Mouse (Mus musculus) heart, adult 2 months (tissue): ENCODE results near the gene Oasl1. TPM values are rescaled to one million over a fixed set of nuclear protein-coding genes. Genes with fewer than 3 reads are reported as not detected.
"Not testable (repeated sequence)": the region's sequence is repeated elsewhere in the genome, so short reads cannot be mapped to it uniquely, and the experiment has no call there.

Experiments
- DNase-seq, 2 experiments: peaks; one replicate each; pipeline ENCODE4 v3.0.0; 2021
- H3K27ac ChIP-seq: fragments of 200-600 bp; 2 replicates; pipeline ENCODE4 v1.8.1; 2022
- H3K27me3 ChIP-seq: fragments of 200-500 bp; 2 replicates; pipeline ENCODE4 v1.6.1; 2012; ENCODE audit warnings: mild to moderate bottlenecking, low read length, inconsistent platforms, mixed read lengths; ENCODE audit not compliant: control insufficient read depth, insufficient read depth
- H3K36me3 ChIP-seq: fragments of 200-500 bp; 2 replicates; pipeline ENCODE4 v1.6.1; 2012; ENCODE audit warnings: low read length, inconsistent platforms; ENCODE audit not compliant: control insufficient read depth, insufficient read depth
- H3K4me1 ChIP-seq: fragments of 200-500 bp; 2 replicates; pipeline ENCODE4 v1.6.1; 2011; ENCODE audit warnings: low read length; ENCODE audit not compliant: control insufficient read depth, insufficient read depth
- H3K4me3 ChIP-seq: fragments of 200-600 bp; 2 replicates; pipeline ENCODE4 v1.8.1; 2022
- H3K79me2 ChIP-seq: fragments of 200-500 bp; replicated peaks from 2 replicates; pipeline ENCODE4 v1.6.1; 2012; ENCODE audit warnings: mild to moderate bottlenecking, inconsistent platforms, low read length, moderate library complexity, mixed read lengths; ENCODE audit not compliant: control insufficient read depth, insufficient read depth
- H3K9ac ChIP-seq: fragments of 200-500 bp; 2 replicates; pipeline ENCODE4 v1.6.1; 2012; ENCODE audit warnings: low read depth, mild to moderate bottlenecking, control low read depth, inconsistent platforms, low read length, mixed read lengths
- CTCF ChIP-seq: fragments of 200-600 bp; IDR thresholded peaks from 2 replicates; pipeline ENCODE4 v1.8.1; 2022; ENCODE audit warnings: antibody characterized with exemption, mild to moderate bottlenecking, moderate library complexity
- EP300 ChIP-seq: fragments of 200-500 bp; IDR thresholded peaks from 2 replicates; pipeline ENCODE4 v1.6.1; 2011; ENCODE audit warnings: low read depth, low read length, control low read depth; ENCODE audit not compliant: insufficient read depth
- POLR2A ChIP-seq: fragments of 200-500 bp; IDR thresholded peaks from 2 replicates; pipeline ENCODE4 v1.6.1; 2011; ENCODE audit warnings: mild to moderate bottlenecking, low read depth, low read length, control low read depth; ENCODE audit not compliant: insufficient read depth
- WGBS: fragments of 180-500 bp; shearing (Covaris S2); methylation state at CpG from one replicate; pipeline ENCODE4 v1.1.7; 2018; 5-methylcytosine and 5-hydroxymethylcytosine counted together
- intact Hi-C: fragments of 180-260 bp; cut with DNase I; formaldehyde crosslinking; loops from one replicate; pipeline ENCODE4 v1.15.1; 2025
- polyA plus RNA-seq: library from polyadenylated mRNA; depleted of rRNA; stranded (reverse); fragments of >200 nt; gene quantifications from 2 replicates; pipeline ENCODE4 v1.2.3, GENCODE M21; 2012
- total RNA-seq, 2 experiments: library from RNA; stranded (reverse); gene quantifications; 2 replicates each; pipeline ENCODE4 v1.2.3; 2021

The Oasl1 gene
- total and polyA plus RNA-seq, 3 experiments, result 0.91 to 1.5 (median 1.0) TPM

DNA sequence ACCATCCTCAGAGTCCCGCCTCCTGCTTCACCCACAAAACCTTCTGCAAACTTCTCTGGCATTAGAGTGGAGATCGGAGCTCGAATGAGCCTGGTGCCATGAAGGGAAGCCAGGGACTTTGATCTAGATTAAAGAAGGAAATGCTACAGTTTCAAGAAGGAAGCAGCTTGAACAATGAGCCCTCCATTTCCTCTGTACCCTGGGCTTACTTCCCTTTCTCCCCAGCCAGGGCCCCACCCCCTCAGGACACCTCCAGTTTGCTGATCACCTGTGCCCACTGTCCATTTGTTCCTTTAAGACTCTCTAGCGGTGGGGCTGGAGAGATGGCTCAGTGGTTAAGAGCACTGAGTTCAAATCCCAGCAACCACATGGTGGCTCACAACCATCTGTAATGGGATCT lies 6.3 kb upstream of the Oasl1 start:
- Histone ChIP-seq H3K27me3 (no peaks in the 10 kb centered on the region), H3K4me1 (peaks cover 9% of the 10 kb centered on the region), H3K4me3 (no peak overlapping the region), H3K27ac (no peak overlapping the region), H3K9ac (no peak overlapping the region), H3K79me2 (no peaks in the 10 kb centered on the region), H3K36me3 (no peaks in the 10 kb centered on the region)
- WGBS, result 57% methylated on average over 4 of the region's 4 CpGs
- peak in 1 of 2 experiments; percentile 41 for DNase-seq
- intact Hi-C loops, result no loop called here
- no peak for TF ChIP-seq EP300
- no peak for TF ChIP-seq POLR2A
- no peak for TF ChIP-seq CTCF

DNA sequence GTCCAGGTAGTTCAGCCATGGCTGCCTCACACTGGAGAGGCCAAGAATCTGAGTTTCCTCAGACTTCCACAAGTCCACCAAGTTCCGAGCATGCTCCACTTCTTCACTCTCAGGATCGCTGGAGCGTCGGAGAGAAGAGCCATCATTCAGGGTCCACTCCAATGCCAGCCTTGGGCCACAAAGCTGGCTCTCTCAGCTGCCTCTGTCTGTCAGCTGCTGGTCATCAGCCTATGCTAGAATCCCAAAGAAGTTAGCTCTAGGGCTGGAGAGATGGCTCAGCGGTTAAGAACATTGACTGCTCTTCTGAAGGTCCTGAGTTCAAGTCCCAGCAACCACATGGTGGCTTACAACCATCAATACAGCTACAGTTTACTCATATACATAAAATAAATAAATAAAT lies 5.7 kb upstream of the Oasl1 start:
- DNase-seq, H3K27me3 ChIP-seq, intact Hi-C loops, H3K9ac ChIP-seq, H3K4me3 ChIP-seq, H3K27ac ChIP-seq, H3K4me1 ChIP-seq, H3K79me2 ChIP-seq, H3K36me3 ChIP-seq: not testable (repeated sequence)
- WGBS, result 96% methylated on average over 5 of the region's 5 CpGs

DNA sequence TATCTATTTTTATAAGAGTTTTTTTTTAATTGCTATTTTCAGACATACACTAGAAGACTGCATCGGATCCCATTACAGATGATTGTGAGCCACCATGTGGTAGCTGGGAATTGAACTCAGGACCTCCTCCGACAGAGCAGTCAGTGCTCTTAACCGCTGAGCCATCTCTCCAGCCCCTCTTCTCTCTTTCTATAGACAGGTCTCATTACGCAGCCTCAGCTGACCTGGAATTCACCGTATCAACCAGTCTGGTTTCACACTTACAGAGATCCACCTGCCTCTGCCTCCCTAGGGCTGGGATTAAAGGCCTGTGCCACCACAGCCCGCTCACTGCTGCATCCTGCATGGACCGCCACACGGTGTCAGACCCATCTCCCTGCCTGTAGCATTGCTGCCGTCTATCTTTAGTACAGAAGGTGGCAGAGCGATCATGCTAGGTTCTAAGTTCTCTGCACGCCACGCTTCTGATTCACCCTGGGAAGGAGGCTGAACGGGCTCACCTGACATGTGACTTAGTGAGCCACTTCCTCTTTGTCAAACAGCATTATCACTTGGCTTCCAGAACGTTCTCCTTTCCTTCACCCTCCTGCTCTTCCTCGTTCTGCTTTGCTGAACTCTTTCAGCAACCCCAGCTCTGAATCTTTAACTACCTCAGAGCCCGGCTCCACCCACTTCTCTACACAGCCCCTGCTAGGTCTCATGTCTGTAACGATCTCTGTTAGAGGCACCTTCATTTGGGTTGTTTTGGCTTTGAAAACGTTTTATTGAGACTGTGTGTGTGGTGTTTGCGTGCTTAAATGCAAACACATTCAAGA lies 1.3 kb upstream of the Oasl1 start:
- WGBS, result 54% methylated on average over 19 of the region's 19 CpGs
- Histone ChIP-seq H3K4me1 (peaks cover 3% of the 10 kb centered on the region; the same call in 1 of the 2 replicates), H3K36me3 (no peaks in the 10 kb centered on the region), H3K4me3 (no peak overlapping the region), H3K27me3 (no peaks in the 10 kb centered on the region), H3K79me2 (no peaks in the 10 kb centered on the region), H3K27ac (no peak overlapping the region), H3K9ac (no peak overlapping the region)
- intact Hi-C loops, result loop anchor here (5.0 kb wide), 1 partner anchor 1729 kb away; no protein-coding TSS in a partner anchor
- TF ChIP-seq POLR2A (no peak), EP300 (no peak), CTCF (peak; percentile 47)
- peak; percentile 34 to 54 for DNase-seq

DNA sequence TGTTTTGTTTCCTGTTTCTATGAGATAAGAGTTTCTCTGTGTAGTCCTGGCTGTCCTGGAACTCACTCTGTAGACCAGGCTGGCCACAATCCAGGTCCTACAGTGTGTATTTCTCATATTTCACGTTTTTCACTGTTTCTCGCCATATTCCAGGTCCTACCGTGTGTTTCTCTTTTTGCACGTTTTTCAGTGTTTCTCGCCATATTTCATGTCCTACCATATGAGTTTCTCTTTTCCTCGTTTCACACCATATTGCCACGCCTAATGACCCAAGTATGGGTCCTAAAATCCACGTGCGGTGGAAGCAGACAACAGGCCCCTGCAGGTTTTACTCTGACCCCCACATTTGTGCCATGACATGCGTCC lies 691 bp upstream of the Oasl1 start:
- H3K4me1 ChIP-seq, result peaks cover 5% of the 10 kb centered on the region; the same call in 1 of the 2 replicates
- H3K4me3 ChIP-seq, result no peak overlapping the region
- TF ChIP-seq CTCF, result no peak
- no peak for TF ChIP-seq EP300
- TF ChIP-seq POLR2A, result no peak
- no peak for DNase-seq
- H3K36me3 ChIP-seq, result no peaks in the 10 kb centered on the region
- H3K27me3 ChIP-seq, result no peaks in the 10 kb centered on the region
- intact Hi-C loops, result loop anchor here (5.0 kb wide), 1 partner anchor 1730 kb away; no protein-coding TSS in a partner anchor
- 51% methylated on average over 10 of the region's 10 CpGs for WGBS
- no peak overlapping the region for H3K9ac ChIP-seq
- H3K27ac ChIP-seq, result no peak overlapping the region
- no peaks in the 10 kb centered on the region for H3K79me2 ChIP-seq

DNA sequence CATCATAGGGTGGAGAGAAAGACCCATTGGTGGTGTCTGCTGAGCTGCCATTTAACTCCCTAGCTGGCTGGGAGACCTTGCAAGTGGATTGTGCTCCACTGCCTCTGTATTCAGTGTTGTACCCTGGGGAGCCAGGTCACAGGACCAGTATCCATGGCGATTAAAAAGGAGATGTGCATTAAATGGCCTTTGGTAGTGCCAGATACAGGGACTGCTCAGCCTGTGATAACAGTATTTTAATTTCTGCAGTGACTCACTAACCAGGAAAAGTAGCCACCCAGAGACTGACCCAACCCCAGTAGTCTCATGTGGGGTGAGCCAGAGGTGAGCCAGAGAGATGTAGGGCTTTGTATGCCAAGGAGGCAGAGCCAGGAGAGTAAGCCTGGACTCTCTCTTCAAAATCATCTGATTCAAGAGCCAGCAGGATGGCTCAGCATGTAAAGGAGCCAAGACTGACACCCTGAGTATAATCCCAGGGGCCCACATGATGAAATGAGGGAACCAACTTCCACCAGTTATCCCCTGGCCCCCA lies 3.2 kb downstream of the Oasl1 start:
- peaks cover 5% of the 10 kb centered on the region; the same call in 1 of the 2 replicates for H3K4me1 ChIP-seq
- WGBS, result 57% methylated on average over 1 of the region's 1 CpGs
- H3K9ac ChIP-seq, result no peak overlapping the region
- DNase-seq, result no peak
- TF ChIP-seq POLR2A (no peak), EP300 (no peak), CTCF (no peak)
- H3K27ac ChIP-seq, result no peak overlapping the region
- no peaks in the 10 kb centered on the region for H3K36me3 ChIP-seq
- no peak overlapping the region for H3K4me3 ChIP-seq
- H3K27me3 ChIP-seq, result no peaks in the 10 kb centered on the region
- H3K79me2 ChIP-seq, result no peaks in the 10 kb centered on the region
- intact Hi-C loops, result no loop called here

DNA sequence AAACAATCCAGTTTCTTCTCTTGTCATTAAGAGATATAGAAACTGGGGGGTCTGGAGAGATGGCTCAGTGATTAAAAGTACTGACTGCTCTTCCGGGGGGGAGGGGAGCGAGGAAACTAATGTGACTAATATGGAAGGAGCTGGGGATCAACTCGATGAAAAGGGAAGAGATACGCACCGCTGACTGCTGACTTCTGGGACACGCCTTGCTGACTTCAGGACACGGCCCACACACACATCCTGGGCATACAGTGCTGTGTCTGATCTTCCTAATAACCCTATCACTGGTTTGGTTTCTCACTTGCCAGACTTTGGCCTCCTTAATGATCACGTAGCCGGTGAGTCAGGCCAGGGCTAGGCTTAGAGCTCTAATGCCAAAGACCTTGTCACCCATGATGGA lies 3.7 kb downstream of the Oasl1 start:
- 75% methylated on average over 9 of the region's 9 CpGs for WGBS
- no peak for DNase-seq
- intact Hi-C loops, result no loop called here

More for the DNA sequence above, 3.7 kb downstream of the Oasl1 start:
- Histone ChIP-seq H3K4me1 (peaks cover 4% of the 10 kb centered on the region; the same call in 1 of the 2 replicates), H3K36me3 (no peaks in the 10 kb centered on the region), H3K9ac (no peak overlapping the region), H3K4me3 (no peak overlapping the region), H3K27me3 (no peaks in the 10 kb centered on the region), H3K79me2 (no peaks in the 10 kb centered on the region), H3K27ac (no peak overlapping the region)
- TF ChIP-seq POLR2A (no peak), EP300 (no peak), CTCF (no peak)
